Mouse (Mus musculus) heart, postnatal 14 days (tissue): ENCODE results near the gene Snrnp70. TPM values are rescaled to one million over a fixed set of nuclear protein-coding genes. Genes with fewer than 3 reads are reported as not detected.

Experiments
- DNase-seq, 2 experiments: peaks; one replicate each; pipeline ENCODE4 v3.0.0; 2021 to 2022
- intact Hi-C: fragments of 180-260 bp; cut with DNase I; formaldehyde crosslinking; loops from one replicate; pipeline ENCODE4 v1.15.1; 2025
- total RNA-seq, 2 experiments: library from RNA; stranded (reverse); gene quantifications; 2 replicates each; pipeline ENCODE4 v1.2.3; 2021

Snrnp70 gene
- total RNA-seq, 2 experiments from 2014 or later = 126 to 138 TPM

- peak; percentile 70 to 87 for DNase-seq
- intact Hi-C loops = loop anchor here (5.0 kb wide), 1 partner anchor 34 kb away; no protein-coding TSS in a partner anchor
These were observed 54.2 kb downstream of the Snrnp70 start for GRCm38 (mm10) chr7:45341303-45341702.

- DNase-seq = peak; percentile 34 to 45
- intact Hi-C loops = loop anchor here (5.0 kb wide), 1 partner anchor 33 kb away; no protein-coding TSS in a partner anchor
These were observed 54.9 kb downstream of the Snrnp70 start for GRCm38 (mm10) chr7:45340669-45341068.

GRCm38 (mm10) chr7:45340066-45340442 lies 55.5 kb downstream of the Snrnp70 start:
- no peak for DNase-seq
- intact Hi-C loops = loop anchor here (5.0 kb wide), 1 partner anchor 33 kb away; no protein-coding TSS in a partner anchor

- intact Hi-C loops = loop anchor here (5.0 kb wide), 1 partner anchor 32 kb away; no protein-coding TSS in a partner anchor
- DNase-seq = peak; percentile 55 to 66
These were observed 56.0 kb downstream of the Snrnp70 start for GRCm38 (mm10) chr7:45339410-45340065.

- peak in 1 of 2 experiments; percentile 31 for DNase-seq
- intact Hi-C loops = no loop called here
These were observed 57.2 kb downstream of the Snrnp70 start for GRCm38 (mm10) chr7:45338161-45338911.

- no peak for DNase-seq
- intact Hi-C loops = no loop called here
These were observed 58.1 kb downstream of the Snrnp70 start for GRCm38 (mm10) chr7:45337469-45337868.

GRCm38 (mm10) chr7:45336319-45336718 lies 59.2 kb downstream of the Snrnp70 start:
- intact Hi-C loops = no loop called here
- DNase-seq = no peak

- peak; percentile 36 to 49 for DNase-seq
- intact Hi-C loops = no loop called here
These were observed 60.5 kb downstream of the Snrnp70 start, which contains the start of gene Hrc for GRCm38 (mm10) chr7:45335056-45335455. Gene Hrc, plus strand, starts transcription at chr7:45335290.

- peak; percentile 22 to 41 for DNase-seq
- intact Hi-C loops = no loop called here
These were observed 60.9 kb downstream of the Snrnp70 start for GRCm38 (mm10) chr7:45334605-45335004.

- intact Hi-C loops = loop anchor here (2.0 kb wide), 1 partner anchor 21 kb away; no protein-coding TSS in a partner anchor
- DNase-seq = peak; percentile 91 to 94
These were observed 62.0 kb downstream of the Snrnp70 start, which contains the start of gene Trpm4 for GRCm38 (mm10) chr7:45333431-45333982. Gene Trpm4, minus strand, starts transcription at chr7:45333780.

- DNase-seq = peak; percentile 42 to 58
- intact Hi-C loops = loop anchor here (2.0 kb wide), 1 partner anchor 20 kb away; no protein-coding TSS in a partner anchor
These were observed 62.7 kb downstream of the Snrnp70 start for GRCm38 (mm10) chr7:45332685-45333425.

GRCm38 (mm10) chr7:45331502-45331901 lies 64.0 kb downstream of the Snrnp70 start:
- DNase-seq = no peak
- intact Hi-C loops = no loop called here

- DNase-seq = peak; percentile 35 to 41
- intact Hi-C loops = no loop called here
These were observed 66.6 kb downstream of the Snrnp70 start for GRCm38 (mm10) chr7:45328841-45329475.

Other genes starting within 250 kb of the Snrnp70 start
- 10 to 100 TPM; 27.7 to 31.2 TPM for gene Pih1d1, start 241.4 kb downstream of the Snrnp70 start, total RNA-seq
- 10 to 100 TPM; 20.3 to 27.3 TPM for gene Aldh16a1, start 241.2 kb downstream of the Snrnp70 start, total RNA-seq
- gene Slc17a7, start 231.8 kb downstream of the Snrnp70 start, total RNA-seq = 10 to 100 TPM in 1 of 2 experiments, 1 to 10 TPM in 1; 8.1 to 11.5 TPM
- gene Gfy, start 216.2 kb downstream of the Snrnp70 start, total RNA-seq = not detected
- not detected for gene Pth2, start 214.7 kb downstream of the Snrnp70 start, total RNA-seq
- not detected for gene Ccdc155, start 190.8 kb downstream of the Snrnp70 start, total RNA-seq
- not detected for gene Dkkl1, start 183.6 kb downstream of the Snrnp70 start, total RNA-seq
- gene Tead2, start 180.0 kb downstream of the Snrnp70 start, total RNA-seq = 10 to 100 TPM; 10.1 to 14.4 TPM
- gene Cd37, start 156.6 kb downstream of the Snrnp70 start, total RNA-seq = 1 to 10 TPM; 3.8 to 5.5 TPM
- not detected for gene Slc6a16, start 154.7 kb downstream of the Snrnp70 start, total RNA-seq
- not detected for gene Slc6a21, start 118.2 kb downstream of the Snrnp70 start, total RNA-seq
- gene Trpm4, start 62.0 kb downstream of the Snrnp70 start, total RNA-seq = 10 to 100 TPM; 20.8 to 22.3 TPM
- 100 to 1,000 TPM; 516 to 539 TPM for gene Hrc, start 60.5 kb downstream of the Snrnp70 start, total RNA-seq
- gene Ppfia3, start 28.7 kb downstream of the Snrnp70 start, total RNA-seq = under 1 TPM; 0.22 to 0.29 TPM
- under 1 TPM; 0.90 to 0.96 TPM for gene Lin7b, start 25.2 kb downstream of the Snrnp70 start, total RNA-seq
- gene Kcna7, start 9.9 kb upstream of the Snrnp70 start, total RNA-seq = 1 to 10 TPM; 1.5 to 1.7 TPM
- under 1 TPM in 1 of 2 experiments, not detected in 1; 0.14 TPM for gene Ntf5, start 18.0 kb upstream of the Snrnp70 start, total RNA-seq
- not detected for gene Lhb, start 25.1 kb upstream of the Snrnp70 start, total RNA-seq
- 10 to 100 TPM; 86.1 to 90.2 TPM for gene Gys1, start 39.1 kb upstream of the Snrnp70 start, total RNA-seq
- 10 to 100 TPM; 25.3 to 26.3 TPM for gene Ruvbl2, start 42.4 kb upstream of the Snrnp70 start, total RNA-seq
- gene Ftl1, start 64.1 kb upstream of the Snrnp70 start, total RNA-seq = 100 to 1,000 TPM; 231 to 265 TPM
- gene Bax, start 71.2 kb upstream of the Snrnp70 start, total RNA-seq = 10 to 100 TPM; 25.6 to 31.1 TPM
- gene Tulp2, start 86.1 kb upstream of the Snrnp70 start, total RNA-seq = not detected
- gene Gm45808, start 91.1 kb upstream of the Snrnp70 start, total RNA-seq = 1 to 10 TPM; 2.8 to 4.6 TPM
- gene Dhdh, start 93.1 kb upstream of the Snrnp70 start, total RNA-seq = 1 to 10 TPM; 4.5 to 6.0 TPM
- gene Nucb1, start 114.7 kb upstream of the Snrnp70 start, total RNA-seq = 100 to 1,000 TPM; 116 to 137 TPM
- 10 to 100 TPM; 21.7 to 32.8 TPM for gene Ppp1r15a, start 130.5 kb upstream of the Snrnp70 start, total RNA-seq
- gene Plekha4, start 130.6 kb upstream of the Snrnp70 start, total RNA-seq = 1 to 10 TPM; 1.9 to 2.1 TPM
- under 1 TPM; 0.19 to 0.39 TPM for gene Hsd17b14, start 159.2 kb upstream of the Snrnp70 start, total RNA-seq
- gene Bcat2, start 174.4 kb upstream of the Snrnp70 start, total RNA-seq = 10 to 100 TPM; 85.5 to 94.6 TPM
- not detected for gene Fgf21, start 219.7 kb upstream of the Snrnp70 start, total RNA-seq
- gene Fut1, start 221.5 kb upstream of the Snrnp70 start, total RNA-seq = under 1 TPM in 1 of 2 experiments, not detected in 1; 0.12 TPM
- gene Izumo1, start 226.1 kb upstream of the Snrnp70 start, total RNA-seq = under 1 TPM; 0.54 to 0.67 TPM
- 10 to 100 TPM; 42.6 to 42.8 TPM for gene Rasip1, start 231.7 kb upstream of the Snrnp70 start, total RNA-seq
- gene Mamstr, start 244.2 kb upstream of the Snrnp70 start, total RNA-seq = 1 to 10 TPM; 6.4 to 6.9 TPM